Mouse (Mus musculus) olfactory bulb, adult 2 months (tissue): Measurements from ENCODE around the gene Spesp1.

Experiments used
- CTCF ChIP-seq: fragments of 200-500 bp; IDR thresholded peaks from 2 replicates; pipeline ENCODE4 v1.5.1; 2012; ENCODE audit warnings: low read depth, mild to moderate bottlenecking, low read length, moderate library complexity; ENCODE audit not compliant: insufficient read depth
- POLR2A ChIP-seq: fragments of 200-500 bp; IDR thresholded peaks from 2 replicates; pipeline ENCODE4 v1.6.1; 2012; ENCODE audit warnings: mild to moderate bottlenecking, low read depth, low read length, moderate library complexity; ENCODE audit not compliant: insufficient read depth

DNA sequence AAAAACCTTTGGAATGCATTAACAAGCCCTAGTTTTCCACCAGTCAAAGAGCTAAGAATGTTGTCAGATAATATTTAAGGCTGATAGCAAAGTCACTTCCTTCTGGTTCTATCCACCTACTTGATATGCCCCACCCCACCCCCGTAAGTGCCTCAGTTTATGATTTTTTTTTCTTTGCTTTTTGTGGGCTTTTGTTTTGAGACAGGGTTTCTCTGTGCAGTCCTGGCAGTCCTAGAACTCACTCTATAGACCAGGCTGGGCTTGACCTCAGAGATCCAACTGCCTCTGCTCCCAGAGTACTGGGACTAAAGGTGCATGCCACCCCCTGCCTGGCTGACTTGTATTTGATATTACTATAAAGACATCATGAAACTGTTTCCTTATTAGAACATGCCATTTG, 41.8 kb upstream of the Spesp1 start:
- TF ChIP-seq POLR2A (no peak), CTCF (no peak)
